Mouse (Mus musculus) MEL (cell line): ENCODE measurements at regions not wholly inside any gene's neighbourhood (a gene's known extent, or its start where the extent isn't known, plus 50 kb on each side); places are given as distances from the start of the nearest gene placed in this dataset.

Source experiments
- DNase-seq: peaks from one replicate; pipeline ENCODE4 v3.0.0; 2011; ENCODE audit warnings: low read depth, low spot score
- H3K27ac ChIP-seq: 2 replicates; pipeline ENCODE4 v1.5.1; 2012; ENCODE audit warnings: low read depth, mild to moderate bottlenecking, control low read depth, low read length, moderate library complexity; ENCODE audit not compliant: control insufficient read depth
- H3K27me3 ChIP-seq, 2 experiments: fragments of 150-350 bp in 1 of 2; sonication (generic) in 1 of 2; 2 replicates each; pipeline ENCODE4 v1.6.1; 2012; ENCODE audit warnings: low read length in 2 of 2, mild to moderate bottlenecking in 2 of 2, improper control_type of control experiment in 1 of 2, moderate library complexity in 1 of 2; ENCODE audit not compliant: insufficient read depth in 2 of 2, control insufficient read depth in 1 of 2
- H3K36me3 ChIP-seq, 2 experiments: 2 replicates each; pipeline ENCODE4 v1.6.1; 2012 to 2014; ENCODE audit warnings: low read length in 2 of 2, improper control_type of control experiment in 1 of 2, inconsistent platforms in 1 of 2, mild to moderate bottlenecking in 1 of 2; ENCODE audit not compliant: insufficient read depth in 2 of 2, control insufficient read depth in 1 of 2
- H3K4me1 ChIP-seq, 2 experiments: fragments of 150-350 bp in 1 of 2; sonication (generic) in 1 of 2; 2 replicates each; pipeline ENCODE4 v1.6.1; 2012; ENCODE audit warnings: low read length in 2 of 2, improper control_type of control experiment in 1 of 2, mild to moderate bottlenecking in 1 of 2; ENCODE audit not compliant: insufficient read depth in 2 of 2, control insufficient read depth in 1 of 2
- H3K4me3 ChIP-seq, 2 experiments: fragments of 150-350 bp in 1 of 2; sonication (generic) in 1 of 2; 2 replicates each; pipeline ENCODE4 v1.5.1; 2012; ENCODE audit warnings: low read depth in 2 of 2, low read length in 2 of 2, mild to moderate bottlenecking in 2 of 2, moderate library complexity in 2 of 2, control low read depth in 1 of 2, improper control_type of control experiment in 1 of 2; ENCODE audit not compliant: control insufficient read depth in 1 of 2, insufficient read depth in 1 of 2
- H3K79me2 ChIP-seq: 2 replicates; pipeline ENCODE4 v1.6.1; 2012; ENCODE audit warnings: mild to moderate bottlenecking, low read length, moderate library complexity; ENCODE audit not compliant: control insufficient read depth, poor library complexity, insufficient read depth
- H3K9ac ChIP-seq: 2 replicates; pipeline ENCODE4 v1.6.1; 2012; ENCODE audit warnings: low read depth, mild to moderate bottlenecking, control low read depth, low read length, moderate library complexity; ENCODE audit not compliant: control insufficient read depth, poor library complexity, severe bottlenecking
- H3K9me3 ChIP-seq: fragments of 150-350 bp; sonication (generic); replicated peaks from 2 replicates; pipeline ENCODE4 v1.6.1; 2012; ENCODE audit warnings: mild to moderate bottlenecking, low read length, improper control_type of control experiment, moderate library complexity; ENCODE audit not compliant: insufficient read depth
- BHLHE40 ChIP-seq: IDR thresholded peaks from 2 replicates; pipeline ENCODE4 v1.6.1; 2012; ENCODE audit warnings: low read depth, mild to moderate bottlenecking, inconsistent platforms, low read length, improper control_type of control experiment, borderline replicate concordance
- CHD1 ChIP-seq: IDR thresholded peaks from 2 replicates; pipeline ENCODE4 v1.6.1; 2012; ENCODE audit warnings: low read depth, mild to moderate bottlenecking, inconsistent platforms, low read length, improper control_type of control experiment
- CHD2 ChIP-seq: IDR thresholded peaks from 2 replicates; pipeline ENCODE4 v1.6.1; 2011; ENCODE audit warnings: low read length, improper control_type of control experiment
- ELF1 ChIP-seq: IDR thresholded peaks from 2 replicates; pipeline ENCODE4 v1.6.1; 2014; ENCODE audit warnings: low read depth, mild to moderate bottlenecking, inconsistent platforms, low read length, improper control_type of control experiment, moderate library complexity
- EP300 ChIP-seq, 2 experiments: IDR thresholded peaks; 2 replicates each; pipeline ENCODE4 v1.6.1; 2011; ENCODE audit warnings: improper control_type of control experiment in 2 of 2, low read length in 2 of 2, low read depth in 1 of 2, mild to moderate bottlenecking in 1 of 2
- ETS1 ChIP-seq: IDR thresholded peaks from 2 replicates; pipeline ENCODE4 v1.6.1; 2012; ENCODE audit warnings: low read depth, mild to moderate bottlenecking, inconsistent platforms, low read length, improper control_type of control experiment, moderate library complexity
- GABPA ChIP-seq: IDR thresholded peaks from 2 replicates; pipeline ENCODE4 v1.6.1; 2012; ENCODE audit warnings: low read depth, mild to moderate bottlenecking, inconsistent platforms, low read length, improper control_type of control experiment, moderate library complexity
- GATA1 ChIP-seq: IDR thresholded peaks from 2 replicates; pipeline ENCODE4 v1.6.1; 2011; ENCODE audit warnings: low read depth, low read length, improper control_type of control experiment
- HCFC1 ChIP-seq: IDR thresholded peaks from 2 replicates; pipeline ENCODE4 v1.6.1; 2012; ENCODE audit warnings: low read depth, mild to moderate bottlenecking, inconsistent platforms, low read length, improper control_type of control experiment, moderate library complexity
- JUND ChIP-seq: IDR thresholded peaks from 2 replicates; pipeline ENCODE4 v1.6.1; 2011; ENCODE audit warnings: low read depth, mild to moderate bottlenecking, improper control_type of control experiment, low read length
- MAZ ChIP-seq: IDR thresholded peaks from 2 replicates; pipeline ENCODE4 v1.6.1; 2012; ENCODE audit warnings: low read depth, mild to moderate bottlenecking, inconsistent platforms, low read length, improper control_type of control experiment
- MEF2A ChIP-seq: IDR thresholded peaks from 2 replicates; pipeline ENCODE4 v1.6.1; 2014; ENCODE audit warnings: low read depth, mild to moderate bottlenecking, inconsistent platforms, low read length, improper control_type of control experiment; ENCODE audit not compliant: poor library complexity, insufficient replicate concordance, severe bottlenecking; ENCODE audit errors: extremely low read depth
- MXI1 ChIP-seq: IDR thresholded peaks from 2 replicates; pipeline ENCODE4 v1.6.1; 2011; ENCODE audit warnings: mild to moderate bottlenecking, low read depth, low read length, improper control_type of control experiment
- MYB ChIP-seq: IDR thresholded peaks from 2 replicates; pipeline ENCODE4 v1.6.1; 2011; ENCODE audit warnings: mild to moderate bottlenecking, low read depth, low read length, improper control_type of control experiment
- NELFE ChIP-seq: IDR thresholded peaks from 2 replicates; pipeline ENCODE4 v1.6.1; 2011; ENCODE audit warnings: low read depth, low read length, improper control_type of control experiment
- POLR2A ChIP-seq, 2 experiments: IDR thresholded peaks; 2 replicates each; pipeline ENCODE4 v1.6.1; 2011 to 2012; ENCODE audit warnings: low read length in 2 of 2, mild to moderate bottlenecking in 2 of 2, control low read depth in 1 of 2, improper control_type of control experiment in 1 of 2, low read depth in 1 of 2, moderate library complexity in 1 of 2; ENCODE audit not compliant: control insufficient read depth in 1 of 2, insufficient read depth in 1 of 2, poor library complexity in 1 of 2
- RCOR1 ChIP-seq: IDR thresholded peaks from 2 replicates; pipeline ENCODE4 v1.6.1; 2012; ENCODE audit warnings: low read depth, mild to moderate bottlenecking, inconsistent platforms, low read length, improper control_type of control experiment
- SIN3A ChIP-seq: IDR thresholded peaks from 2 replicates; pipeline ENCODE4 v1.6.1; 2012; ENCODE audit warnings: low read length, improper control_type of control experiment, inconsistent platforms
- TAL1 ChIP-seq: IDR thresholded peaks from 2 replicates; pipeline ENCODE4 v1.6.1; 2012; ENCODE audit warnings: mild to moderate bottlenecking, inconsistent platforms, low read length, moderate library complexity, mixed read lengths
- TBP ChIP-seq: IDR thresholded peaks from 2 replicates; pipeline ENCODE4 v1.8.0; 2011; ENCODE audit warnings: low read depth, low read length, improper control_type of control experiment
- TCF12 ChIP-seq: IDR thresholded peaks from 2 replicates; pipeline ENCODE4 v1.6.1; 2014; ENCODE audit warnings: low read depth, mild to moderate bottlenecking, inconsistent platforms, low read length, improper control_type of control experiment, moderate library complexity
- UBTF ChIP-seq: IDR thresholded peaks from 2 replicates; pipeline ENCODE4 v1.6.1; 2012; ENCODE audit warnings: low read depth, mild to moderate bottlenecking, inconsistent platforms, low read length, improper control_type of control experiment, moderate library complexity, borderline replicate concordance; ENCODE audit not compliant: insufficient read depth
- USF2 ChIP-seq, 2 experiments: IDR thresholded peaks; 2 replicates each; pipeline ENCODE4 v1.6.1; 2011 to 2012; ENCODE audit warnings: improper control_type of control experiment in 2 of 2, low read length in 2 of 2, borderline replicate concordance in 1 of 2, inconsistent platforms in 1 of 2, low read depth in 1 of 2, mild to moderate bottlenecking in 1 of 2; ENCODE audit not compliant: insufficient read depth in 1 of 2
- ZKSCAN1 ChIP-seq: IDR thresholded peaks from 2 replicates; pipeline ENCODE4 v1.6.1; 2012; ENCODE audit warnings: low read depth, mild to moderate bottlenecking, inconsistent platforms, low read length, improper control_type of control experiment, moderate library complexity
- ZMIZ1 ChIP-seq: IDR thresholded peaks from 2 replicates; pipeline ENCODE4 v1.6.1; 2012; ENCODE audit warnings: low read depth, mild to moderate bottlenecking, inconsistent platforms, low read length, improper control_type of control experiment, moderate library complexity
- ZNF384 ChIP-seq: IDR thresholded peaks from 2 replicates; pipeline ENCODE4 v1.6.1; 2012; ENCODE audit warnings: low read depth, mild to moderate bottlenecking, inconsistent platforms, low read length, improper control_type of control experiment

GRCm38 (mm10) chr2:128231338-128231737 is 105.5 kb downstream of the Bcl2l11 start:
- no peaks in the 10 kb centered on the region for H3K9me3 ChIP-seq
- peak; percentile 47 for DNase-seq
- H3K79me2 ChIP-seq = no peaks in the 10 kb centered on the region
- H3K27ac ChIP-seq = no peak overlapping the region
- peaks cover 18 to 22% of the 10 kb centered on the region in 2 experiments for H3K4me1 ChIP-seq
- TF ChIP-seq GATA1 = peak; percentile 69
- TF ChIP-seq ZKSCAN1 = no peak
- TF ChIP-seq MEF2A = no peak
- no peak for TF ChIP-seq ZMIZ1
- TF ChIP-seq ZNF384 = peak; percentile 63
- TF ChIP-seq MYB = no peak
- H3K36me3 ChIP-seq = peaks cover 0 to 25% of the 10 kb centered on the region in 2 experiments; a peak in 2 of 4 replicates
- no peaks in the 10 kb centered on the region for H3K27me3 ChIP-seq
- H3K9ac ChIP-seq = no peak overlapping the region
- no peak overlapping the region for H3K4me3 ChIP-seq

GRCm38 (mm10) chr2:128232027-128232426 is 106.2 kb downstream of the Bcl2l11 start:
- Histone ChIP-seq H3K79me2 (no peaks in the 10 kb centered on the region), H3K27me3 (no peaks in the 10 kb centered on the region), H3K4me3 (no peak overlapping the region), H3K4me1 (peaks cover 18 to 22% of the 10 kb centered on the region in 2 experiments), H3K36me3 (peaks cover 0 to 25% of the 10 kb centered on the region in 2 experiments; a peak in 2 of 4 replicates), H3K9me3 (no peaks in the 10 kb centered on the region), H3K27ac (no peak overlapping the region), H3K9ac (no peak overlapping the region)
- DNase-seq = peak; percentile 52
- TF ChIP-seq POLR2A (IDR thresholded peaks at IDR 0.05; ENCODE audit: control insufficient read depth in 1 of 2, insufficient read depth in 1 of 2, low read depth in 1 of 2, low read length in 2 of 2, poor library complexity in 1 of 2) (no peak), EP300 (IDR thresholded peaks at IDR 0.05; ENCODE audit: low read depth in 1 of 2, low read length in 2 of 2) (no peak), HCFC1 (no peak), TBP (no peak), NELFE (no peak), TAL1 (no peak), TCF12 (no peak), MYB (no peak), ETS1 (no peak), ZMIZ1 (no peak)

GRCm38 (mm10) chr2:128235127-128235526 is 109.3 kb downstream of the Bcl2l11 start:
- no peak overlapping the region for H3K9ac ChIP-seq
- no peak overlapping the region for H3K4me3 ChIP-seq
- no peaks in the 10 kb centered on the region for H3K9me3 ChIP-seq
- H3K79me2 ChIP-seq = no peaks in the 10 kb centered on the region
- no peak for DNase-seq
- no peaks in the 10 kb centered on the region for H3K27me3 ChIP-seq
- peaks cover 13% of the 10 kb centered on the region in 2 experiments for H3K4me1 ChIP-seq
- H3K27ac ChIP-seq = no peak overlapping the region
- peaks cover 0 to 16% of the 10 kb centered on the region in 2 experiments; a peak in 2 of 4 replicates for H3K36me3 ChIP-seq
- no peak for TF ChIP-seq RCOR1
- no peak for TF ChIP-seq CHD1
- TF ChIP-seq BHLHE40 = no peak
- TF ChIP-seq ELF1 = no peak
- TF ChIP-seq JUND = no peak
- no peak for TF ChIP-seq MYB
- TF ChIP-seq USF2 (IDR thresholded peaks at IDR 0.05; ENCODE audit: borderline replicate concordance in 1 of 2, insufficient read depth in 1 of 2, low read depth in 1 of 2, low read length in 2 of 2) = no peak
- no peak for TF ChIP-seq MAZ
- TF ChIP-seq SIN3A = no peak
- no peak for TF ChIP-seq GABPA
- no peak for TF ChIP-seq UBTF
- TF ChIP-seq MXI1 = no peak
- TF ChIP-seq CHD2 = no peak
- TF ChIP-seq ZMIZ1 = no peak
